Mouse (Mus musculus): Measurements from ENCODE around the gene Tesk1.

The Tesk1 gene

GRCm38 (mm10) chr4:43441639-43442038 is at the start of gene Tesk1:
Tesk1 (plus strand) TSS chr4:43441939.
- DNase-seq: no peak

- DNase-seq: peak; percentile 90
Measured at GRCm38 (mm10) chr4:43394345-43394891, 47.3 kb upstream of the Tesk1 start.

DNA sequence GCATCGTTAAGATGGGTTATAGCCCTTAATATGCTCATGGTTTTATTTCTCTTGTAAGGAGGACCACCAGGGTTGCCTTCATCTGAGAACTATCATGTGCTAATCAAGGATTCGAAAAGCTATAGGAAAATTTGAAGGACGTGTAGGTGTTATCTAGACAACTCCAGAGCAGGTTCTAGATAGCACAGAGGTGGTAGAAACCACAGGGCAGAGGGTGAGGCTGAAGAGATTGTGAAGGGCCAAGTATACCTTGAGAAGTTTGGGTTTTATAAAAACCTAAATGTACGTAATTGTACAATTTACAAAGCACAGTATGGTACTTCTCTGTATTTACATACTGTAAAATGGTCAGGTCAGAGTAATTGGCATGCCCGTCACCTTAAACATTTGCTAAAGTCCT is 46.6 kb upstream of the Tesk1 start:
- DNase-seq: no peak

DNA sequence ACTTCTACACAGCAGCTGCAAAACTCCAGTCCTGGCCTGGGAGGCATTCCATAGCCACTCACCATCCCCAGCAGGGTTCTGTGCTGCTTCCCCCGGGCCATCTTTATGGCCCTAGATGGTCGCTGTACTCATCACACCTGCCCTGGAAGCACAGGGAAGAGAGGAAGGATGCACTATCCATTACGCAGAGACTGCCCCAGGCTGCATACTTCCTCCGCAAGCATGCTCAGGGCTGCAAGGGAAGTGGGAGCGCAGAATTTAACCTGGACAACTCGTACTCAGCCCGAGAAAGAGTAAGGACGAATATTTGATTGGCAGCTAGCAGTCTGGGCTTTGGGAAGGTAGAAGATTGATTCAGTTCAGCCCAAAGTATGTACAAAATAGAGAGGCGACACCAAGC is 45.9 kb upstream of the Tesk1 start:
- no peak for DNase-seq

DNA sequence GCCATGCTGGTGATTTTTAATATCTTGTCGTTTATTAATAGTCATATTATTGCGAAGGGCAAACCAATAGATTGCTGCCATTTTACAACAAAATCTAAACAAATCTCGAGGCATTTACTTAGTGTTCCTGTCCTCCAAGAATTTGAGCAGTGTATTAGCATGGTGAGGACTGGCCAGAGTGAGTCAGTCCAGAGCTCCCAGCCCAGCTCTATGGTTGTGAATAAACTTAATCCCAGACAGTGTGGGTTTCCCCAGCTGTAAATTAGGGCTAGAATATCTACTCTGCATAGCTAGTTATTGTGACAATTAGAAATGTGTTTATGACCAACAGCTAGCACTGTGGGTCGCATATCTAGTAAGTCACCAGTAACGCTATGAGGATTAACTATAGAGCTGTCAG is 45.4 kb upstream of the Tesk1 start:
- DNase-seq: no peak

DNA sequence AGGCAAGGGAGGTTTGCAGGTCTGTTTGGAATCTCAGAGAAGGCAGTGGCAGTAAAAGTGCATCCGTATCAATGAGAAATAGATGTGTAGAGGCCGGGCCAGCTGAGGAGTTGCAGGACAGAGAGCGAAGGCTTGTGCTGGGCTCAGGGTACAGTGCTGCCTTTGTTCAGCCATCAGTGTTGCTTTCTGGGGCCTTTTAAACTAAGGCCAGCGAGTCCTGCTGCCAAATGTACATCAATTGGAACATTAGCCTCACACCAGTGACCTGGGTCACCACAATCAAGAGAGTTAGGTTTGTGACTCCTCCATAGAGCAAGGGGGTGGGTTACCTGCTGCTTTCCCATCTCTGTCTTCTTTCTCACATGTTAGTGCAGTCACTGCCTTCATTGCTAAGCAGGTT is 43.7 kb upstream of the Tesk1 start:
- DNase-seq: no peak

- DNase-seq: no peak
Measured at GRCm38 (mm10) chr4:43398829-43399331, 42.9 kb upstream of the Tesk1 start.

DNA sequence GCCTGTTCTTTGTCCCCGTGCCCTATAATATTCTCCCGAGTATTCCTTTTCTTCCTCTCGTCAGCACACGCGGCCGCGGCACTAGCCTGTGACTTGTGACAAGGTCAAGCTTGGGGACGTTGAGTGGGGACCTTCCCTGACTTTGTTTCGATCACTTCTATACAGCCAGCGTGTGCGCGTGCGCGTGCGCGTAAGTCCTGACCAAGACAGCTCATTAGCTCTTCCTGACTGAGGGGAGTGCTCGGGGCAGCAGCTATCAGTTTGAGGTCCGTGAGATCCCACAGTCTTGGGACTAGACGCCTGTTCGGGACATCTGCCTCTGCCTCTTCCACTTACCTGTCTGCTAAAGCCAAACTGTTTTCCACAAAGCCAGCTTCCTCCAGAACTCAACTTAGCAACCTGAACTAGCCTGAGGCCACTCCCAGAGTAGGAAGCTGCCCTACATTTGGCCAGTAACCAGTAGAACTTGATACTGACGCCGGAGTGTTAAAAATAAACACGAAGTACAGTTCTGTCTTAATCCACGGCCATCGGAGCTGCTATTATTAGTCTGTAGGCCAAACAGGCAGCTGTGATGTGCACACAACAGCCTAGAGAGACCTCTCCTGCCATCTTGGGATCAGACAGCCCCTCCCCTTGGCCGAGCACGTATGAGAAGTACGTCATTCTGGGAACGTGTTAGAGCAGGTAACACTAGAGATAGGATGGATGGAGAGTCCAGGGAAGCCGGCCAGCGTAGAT is 42.2 kb upstream of the Tesk1 start:
- DNase-seq: no peak

DNA sequence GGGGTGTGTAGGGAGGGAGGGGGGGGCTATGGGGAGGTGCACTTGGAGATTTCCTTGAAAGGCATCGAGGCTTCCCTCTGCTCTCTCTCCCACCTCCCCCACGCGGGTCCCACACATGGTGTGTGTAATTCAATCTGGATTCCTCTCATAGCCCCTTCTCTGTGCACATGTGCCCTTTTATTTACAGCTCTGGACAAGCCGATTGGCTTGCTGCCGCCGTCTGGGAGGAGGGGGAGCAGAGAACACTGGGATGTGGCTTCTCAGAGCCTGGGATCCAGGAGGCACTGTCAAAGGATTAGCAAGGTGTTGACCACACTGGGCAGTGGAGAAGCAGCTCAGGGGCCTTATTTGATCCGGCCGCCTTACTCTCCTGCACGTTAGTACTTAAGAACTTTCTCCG is 40.8 kb upstream of the Tesk1 start:
- no peak for DNase-seq

- DNase-seq: no peak
Measured at GRCm38 (mm10) chr4:43401486-43401885, 40.3 kb upstream of the Tesk1 start.

DNA sequence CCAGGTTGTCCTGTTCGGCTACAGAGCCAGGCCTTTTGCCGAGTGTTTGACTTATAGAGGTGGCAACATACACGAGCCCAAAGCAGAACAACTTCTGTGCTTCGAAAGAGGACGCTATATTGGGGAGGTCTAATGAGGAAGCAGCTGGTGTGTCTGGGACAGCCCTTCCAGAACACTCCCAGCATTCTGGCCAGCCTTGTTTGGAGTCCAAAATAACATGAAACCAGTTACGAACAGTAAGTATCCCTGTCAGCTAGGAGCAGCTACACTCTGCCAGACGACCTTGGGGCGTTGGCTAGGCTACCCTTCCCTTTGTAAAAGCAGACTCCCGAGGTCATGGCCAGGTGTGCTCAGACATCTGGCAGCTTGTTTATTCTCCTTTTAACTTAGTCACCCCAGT is 39.5 kb upstream of the Tesk1 start:
- no peak for DNase-seq

GRCm38 (mm10) chr4:43404697-43405096 is 37.0 kb upstream of the Tesk1 start:
- no peak for DNase-seq

DNA sequence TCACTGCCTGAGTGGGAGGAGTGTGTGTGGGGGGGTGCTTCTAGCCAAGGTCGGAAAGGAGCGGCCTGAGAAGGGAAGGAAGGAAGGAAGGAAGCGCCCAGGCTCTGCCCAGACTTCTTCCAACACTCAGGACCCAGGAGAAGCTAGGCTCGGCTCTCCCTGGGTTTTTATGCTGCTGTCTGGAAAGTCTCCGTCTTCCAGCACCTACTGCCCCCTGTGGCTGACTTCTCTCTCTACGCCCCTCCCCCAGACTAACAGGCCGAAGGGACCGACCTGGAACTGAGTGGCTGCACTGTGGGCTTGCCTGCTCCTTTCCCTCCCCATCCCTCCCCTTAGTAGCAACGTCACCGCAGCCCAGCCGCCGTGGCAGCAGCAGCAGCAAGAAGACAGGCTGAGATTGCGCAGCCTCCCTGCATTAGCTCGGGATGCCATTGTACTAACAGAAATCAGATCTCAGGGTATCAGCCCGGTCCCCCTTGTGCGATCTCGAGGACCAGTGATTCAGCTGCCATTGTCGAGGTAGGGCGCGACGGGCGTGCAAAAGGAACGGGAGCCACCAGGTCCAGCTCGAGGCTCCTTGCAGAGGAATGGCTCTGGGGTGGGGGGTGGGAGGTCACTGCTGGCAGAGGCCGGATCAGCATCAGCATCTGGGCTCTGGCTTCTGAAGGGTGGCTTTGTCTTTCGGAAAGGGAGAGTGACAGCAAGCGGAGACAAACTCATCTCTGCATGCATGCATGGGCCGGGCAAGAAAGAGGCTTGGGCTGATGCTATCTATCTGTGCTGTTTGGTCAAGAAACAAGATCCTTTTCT is 35.4 kb upstream of the Tesk1 start:
- DNase-seq: peak; percentile 82

DNA sequence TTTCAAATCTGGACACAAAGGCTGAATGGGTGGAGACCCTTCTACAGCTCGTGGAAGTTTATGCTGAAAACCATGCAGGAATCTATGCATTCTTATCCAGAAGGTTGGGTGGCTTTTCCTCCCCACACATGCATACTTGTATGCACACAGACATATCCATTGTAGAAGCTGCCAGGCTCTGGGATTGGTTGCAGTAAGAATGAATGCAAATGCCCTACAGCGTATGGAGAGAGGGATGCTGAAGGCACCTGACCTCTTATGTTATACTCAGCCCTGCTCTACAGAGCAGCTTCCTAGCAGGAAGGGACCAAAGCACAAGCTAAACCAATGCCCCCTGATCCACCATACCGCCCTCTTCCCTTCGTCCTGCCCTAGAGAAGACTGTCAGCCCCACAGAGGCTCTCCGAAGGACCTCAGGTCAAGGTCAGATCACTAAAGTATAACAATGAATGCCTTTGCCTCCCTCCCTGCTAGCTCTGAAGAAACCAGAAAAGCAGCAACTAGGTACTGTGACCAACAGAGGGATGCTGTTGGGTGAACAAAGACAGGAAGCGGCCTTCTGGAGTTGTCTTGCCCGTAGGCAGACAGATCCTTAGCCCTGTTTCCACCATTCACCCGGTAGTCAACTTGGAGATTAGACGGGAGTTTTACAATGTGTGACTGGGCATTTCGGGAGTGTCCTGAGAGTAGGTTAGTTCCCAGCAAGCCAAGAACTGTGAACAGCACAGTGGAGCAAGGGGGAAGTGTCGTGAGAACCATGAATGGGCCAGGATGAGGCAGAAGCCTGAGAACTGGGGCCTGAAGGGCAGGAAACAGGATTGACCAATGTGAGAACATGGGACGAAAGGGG is 34.4 kb upstream of the Tesk1 start:
- no peak for DNase-seq

DNA sequence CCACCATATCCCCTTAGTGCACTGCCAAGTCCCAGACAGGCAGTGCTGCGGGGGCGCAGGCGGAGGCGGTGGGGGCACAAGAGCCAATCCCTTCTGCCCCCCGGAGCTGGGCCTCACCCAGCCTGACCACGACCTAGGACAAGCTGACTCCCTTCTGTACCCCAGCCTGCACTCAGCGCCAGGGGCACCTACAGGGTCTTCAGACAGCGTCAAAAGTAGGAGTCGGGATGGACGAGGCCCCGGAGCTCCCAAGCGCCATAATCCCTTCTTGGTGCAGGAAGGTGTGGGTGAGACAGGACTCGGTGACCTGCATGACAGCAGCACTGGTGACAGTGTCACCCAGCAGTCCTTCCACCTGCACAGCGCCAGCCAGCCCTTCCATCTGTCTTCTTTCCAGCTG is 27.0 kb upstream of the Tesk1 start:
- no peak for DNase-seq

- DNase-seq: no peak
Measured at GRCm38 (mm10) chr4:43415221-43416070, 26.3 kb upstream of the Tesk1 start.

DNA sequence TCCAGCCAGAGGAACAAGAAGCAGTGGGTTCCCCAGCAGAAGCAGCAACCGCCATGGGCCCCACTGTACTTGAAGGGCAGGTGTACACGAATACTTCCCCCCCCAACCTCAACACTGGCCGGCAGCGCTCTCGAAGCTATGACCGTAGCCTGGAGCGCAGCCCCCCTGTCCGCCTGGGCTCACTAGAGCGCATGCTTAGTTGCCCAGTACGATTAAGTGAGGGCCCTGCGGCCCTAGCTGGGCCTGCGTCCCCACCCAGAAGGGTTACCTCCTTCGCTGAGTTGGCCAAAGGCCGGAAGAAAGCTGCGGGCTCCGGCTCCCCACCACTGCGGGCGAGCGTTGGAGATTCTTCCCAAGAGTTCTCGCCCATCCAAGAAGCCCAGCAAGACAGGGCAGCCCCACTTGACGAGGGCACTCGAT is 25.7 kb upstream of the Tesk1 start:
- no peak for DNase-seq

DNA sequence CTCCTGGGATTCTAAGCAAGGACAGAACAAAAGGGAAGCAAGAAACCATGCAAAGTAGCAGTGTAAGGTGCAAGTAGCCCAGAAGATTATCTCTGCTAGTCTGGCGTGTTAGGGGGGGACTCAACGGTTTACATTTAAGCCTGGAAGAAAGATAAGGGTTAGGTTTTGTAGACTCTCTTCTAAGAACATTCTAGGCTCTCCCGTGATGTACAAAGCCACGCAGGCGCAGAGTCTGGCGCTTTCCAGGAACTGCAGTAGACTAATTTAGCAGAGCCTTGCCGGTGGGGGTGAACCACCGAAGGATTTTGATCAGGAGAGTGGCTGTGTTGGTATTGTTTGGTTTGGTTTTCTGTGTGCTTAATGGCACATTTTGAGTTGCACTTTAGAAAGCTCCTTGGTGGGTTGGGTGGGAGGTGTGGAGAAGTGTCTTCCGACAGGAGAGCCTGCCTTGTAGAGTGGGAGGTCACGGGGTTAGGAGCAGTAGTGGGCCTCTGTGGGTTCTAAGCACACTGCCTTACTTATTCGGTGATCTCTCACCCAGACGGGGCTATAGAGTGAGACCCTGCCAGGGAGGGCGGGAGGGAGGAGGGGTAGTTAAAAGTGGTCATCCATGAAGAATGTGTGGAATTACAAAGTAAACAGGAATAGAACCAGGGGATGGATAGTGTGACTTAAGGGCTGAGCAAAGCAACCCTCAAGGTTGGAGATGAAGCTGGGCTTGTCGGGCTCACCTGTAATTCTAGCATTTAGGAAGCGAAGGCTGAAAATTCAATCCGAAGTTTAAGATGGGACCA is 24.3 kb upstream of the Tesk1 start:
- no peak for DNase-seq

DNA sequence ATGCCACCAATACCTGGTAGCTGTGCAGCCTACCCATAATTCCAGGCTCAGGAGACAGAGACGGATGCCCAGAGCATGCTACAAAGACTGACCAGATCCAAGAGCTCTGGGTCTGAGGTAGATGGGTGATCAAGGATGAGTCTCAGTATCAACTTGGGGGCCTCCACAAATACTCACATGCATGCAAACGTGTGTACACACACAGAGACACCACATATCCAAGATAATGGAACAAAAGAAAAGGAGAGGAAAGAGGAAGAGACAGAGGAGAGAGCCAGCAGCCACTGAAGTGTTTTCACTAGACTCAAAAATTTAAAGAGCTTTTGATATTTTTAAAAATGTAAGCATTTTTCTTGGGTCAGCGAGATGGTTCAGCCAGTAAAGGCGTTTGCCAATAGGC is 23.3 kb upstream of the Tesk1 start:
- no peak for DNase-seq

GRCm38 (mm10) chr4:43418973-43419656 is 22.6 kb upstream of the Tesk1 start:
- peak; percentile 64 for DNase-seq
